Mouse (Mus musculus): ENCODE results near the gene Sik2.

DNA sequence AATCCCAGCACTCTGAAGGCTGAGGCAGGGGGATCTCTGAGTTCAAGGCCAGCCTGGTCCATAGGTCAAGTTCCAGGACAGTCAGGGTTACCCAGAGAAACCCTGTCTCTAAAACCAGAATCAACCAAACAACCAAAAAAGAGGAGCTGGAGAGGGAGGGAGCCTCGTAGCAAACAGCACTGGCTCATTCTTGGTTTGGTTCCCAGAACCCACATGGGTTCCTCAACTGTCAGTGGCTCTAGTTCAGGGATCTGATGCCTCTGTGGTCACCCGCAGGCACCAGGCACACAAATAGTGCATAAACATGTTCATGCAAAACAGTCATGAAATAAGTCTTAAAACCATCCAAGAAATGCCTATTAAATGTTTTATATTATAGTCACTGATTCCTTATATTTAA, 140.7 kb downstream of the Sik2 start:
- no peak for TF ChIP-seq POLR2A (IDR thresholded peaks at IDR 0.05; ENCODE audit: low read depth, low read length)
- no peak for TF ChIP-seq CTCF (IDR thresholded peaks at IDR 0.05; ENCODE audit: extremely low read depth, insufficient read length, insufficient replicate concordance, low read depth, low read length)

All from small intestine, adult 2 months (tissue).